Mouse (Mus musculus): ENCODE results near the gene Ttc1. TPM values are rescaled to one million over a fixed set of nuclear protein-coding genes. Genes with fewer than 3 reads are reported as not detected.

The Ttc1 gene
- polyA plus RNA-seq, 1 experiment = 39.7 TPM

GRCm38 (mm10) chr11:43700291-43700690 lies 47.5 kb downstream of the Ttc1 start:
- TF ChIP-seq CEBPB (IDR thresholded peaks at IDR 0.05; ENCODE audit: low read depth) (no peak), MYOG (IDR thresholded peaks at IDR 0.05; ENCODE audit: control insufficient read depth, extremely low read depth, insufficient read length) (no peak), CTCF (IDR thresholded peaks at IDR 0.05; ENCODE audit: control insufficient read depth, insufficient read depth, insufficient read length) (no peak), MAX (IDR thresholded peaks at IDR 0.05) (no peak), FOSL1 (IDR thresholded peaks at IDR 0.05; ENCODE audit: insufficient read depth, low read length, poor library complexity, severe bottlenecking) (no peak), MYOD1 (IDR thresholded peaks at IDR 0.05; ENCODE audit: control insufficient read depth, insufficient read length, low read depth) (no peak), USF1 (IDR thresholded peaks at IDR 0.05; ENCODE audit: low read depth) (no peak)
- H3K4me3 ChIP-seq (ENCODE audit: insufficient read depth, poor library complexity, severe bottlenecking) = no peak overlapping the region
- H3K79me2 ChIP-seq (ENCODE audit: control insufficient read depth, insufficient read depth) = peaks cover 61% of the 10 kb centered on the region
- H3ac ChIP-seq (ENCODE audit: control insufficient read depth, insufficient read length, low read depth) = no peak overlapping the region
- H3K27me3 ChIP-seq (ENCODE audit: control insufficient read depth, insufficient read depth, insufficient read length) = no peaks in the 10 kb centered on the region
- H3K79me3 ChIP-seq (ENCODE audit: low read depth) = peaks cover 19% of the 10 kb centered on the region
- H3K36me3 ChIP-seq (ENCODE audit: control insufficient read depth, insufficient read depth) = peaks cover 61% of the 10 kb centered on the region

- H3K79me2 ChIP-seq (ENCODE audit: control insufficient read depth, insufficient read depth) = peaks cover 66% of the 10 kb centered on the region
- TF ChIP-seq FOSL1 (IDR thresholded peaks at IDR 0.05; ENCODE audit: insufficient read depth, low read length, poor library complexity, severe bottlenecking) (no peak), USF1 (IDR thresholded peaks at IDR 0.05; ENCODE audit: low read depth) (no peak), CTCF (IDR thresholded peaks at IDR 0.05; ENCODE audit: control insufficient read depth, insufficient read depth, insufficient read length) (no peak), MYOG (IDR thresholded peaks at IDR 0.05; ENCODE audit: control insufficient read depth, extremely low read depth, insufficient read length) (no peak)
- H3K79me3 ChIP-seq (ENCODE audit: low read depth) = peaks cover 19% of the 10 kb centered on the region
- peaks cover 64% of the 10 kb centered on the region for H3K36me3 ChIP-seq (ENCODE audit: control insufficient read depth, insufficient read depth)
- no peak overlapping the region for H3ac ChIP-seq (ENCODE audit: control insufficient read depth, insufficient read length, low read depth)
- no peak overlapping the region for H3K4me3 ChIP-seq (ENCODE audit: insufficient read depth, poor library complexity, severe bottlenecking)
- no peaks in the 10 kb centered on the region for H3K27me3 ChIP-seq (ENCODE audit: control insufficient read depth, insufficient read depth, insufficient read length)
Observed at GRCm38 (mm10) chr11:43698621-43699020, 49.2 kb downstream of the Ttc1 start.

- no peak for TF ChIP-seq CEBPB (IDR thresholded peaks at IDR 0.05; ENCODE audit: low read depth)
- Histone ChIP-seq H3ac (ENCODE audit: control insufficient read depth, insufficient read length, low read depth) (no peak overlapping the region), H3K27me3 (ENCODE audit: control insufficient read depth, insufficient read depth, insufficient read length) (no peaks in the 10 kb centered on the region), H3K79me3 (ENCODE audit: low read depth) (peaks cover 19% of the 10 kb centered on the region), H3K36me3 (ENCODE audit: control insufficient read depth, insufficient read depth) (peaks cover 79% of the 10 kb centered on the region), H3K4me3 (ENCODE audit: insufficient read depth, poor library complexity, severe bottlenecking) (no peak overlapping the region), H3K79me2 (ENCODE audit: control insufficient read depth, insufficient read depth) (peaks cover 61% of the 10 kb centered on the region)
Observed at GRCm38 (mm10) chr11:43696623-43697022, 51.2 kb downstream of the Ttc1 start.

GRCm38 (mm10) chr11:43688850-43689249 lies 59.0 kb downstream of the Ttc1 start:
- TF ChIP-seq CTCF (IDR thresholded peaks at IDR 0.05; ENCODE audit: control insufficient read depth, insufficient read depth, insufficient read length) (no peak), MAX (IDR thresholded peaks at IDR 0.05) (no peak)
- Histone ChIP-seq H3ac (ENCODE audit: control insufficient read depth, insufficient read length, low read depth) (no peak overlapping the region), H3K4me3 (ENCODE audit: insufficient read depth, poor library complexity, severe bottlenecking) (no peak overlapping the region), H3K79me3 (ENCODE audit: low read depth) (peaks cover 44% of the 10 kb centered on the region), H3K79me2 (ENCODE audit: control insufficient read depth, insufficient read depth) (peaks cover 77% of the 10 kb centered on the region), H3K27me3 (ENCODE audit: control insufficient read depth, insufficient read depth, insufficient read length) (no peaks in the 10 kb centered on the region), H3K36me3 (ENCODE audit: control insufficient read depth, insufficient read depth) (peaks cover 77% of the 10 kb centered on the region)

GRCm38 (mm10) chr11:43682415-43683217 lies 65.2 kb downstream of the Ttc1 start:
- Histone ChIP-seq H3K36me3 (ENCODE audit: control insufficient read depth, insufficient read depth) (peaks cover 32% of the 10 kb centered on the region), H3K79me3 (ENCODE audit: low read depth) (peaks cover 38% of the 10 kb centered on the region), H3K4me3 (ENCODE audit: insufficient read depth, poor library complexity, severe bottlenecking) (peak overlapping the region; percentile 71), H3ac (ENCODE audit: control insufficient read depth, insufficient read length, low read depth) (peak overlapping the region; percentile 93), H3K79me2 (ENCODE audit: control insufficient read depth, insufficient read depth) (peaks cover 55% of the 10 kb centered on the region), H3K27me3 (ENCODE audit: control insufficient read depth, insufficient read depth, insufficient read length) (no peaks in the 10 kb centered on the region)
- TF ChIP-seq MYOG (IDR thresholded peaks at IDR 0.05; ENCODE audit: control insufficient read depth, extremely low read depth, insufficient read length) = no peak
- no peak for TF ChIP-seq CEBPB (IDR thresholded peaks at IDR 0.05; ENCODE audit: low read depth)

- TF ChIP-seq FOSL1 (IDR thresholded peaks at IDR 0.05; ENCODE audit: insufficient read depth, low read length, poor library complexity, severe bottlenecking) (no peak), USF1 (IDR thresholded peaks at IDR 0.05; ENCODE audit: low read depth) (no peak), MYOD1 (IDR thresholded peaks at IDR 0.05; ENCODE audit: control insufficient read depth, insufficient read length, low read depth) (no peak), MAX (IDR thresholded peaks at IDR 0.05) (no peak), CTCF (IDR thresholded peaks at IDR 0.05; ENCODE audit: control insufficient read depth, insufficient read depth, insufficient read length) (no peak), MYOG (IDR thresholded peaks at IDR 0.05; ENCODE audit: control insufficient read depth, extremely low read depth, insufficient read length) (no peak), CEBPB (IDR thresholded peaks at IDR 0.05; ENCODE audit: low read depth) (no peak)
- H3ac ChIP-seq (ENCODE audit: control insufficient read depth, insufficient read length, low read depth) = peak within 1 kb of the TSS; percentile 93
- H3K27me3 ChIP-seq (ENCODE audit: control insufficient read depth, insufficient read depth, insufficient read length) = no peaks in the 10 kb centered on the region
- peaks cover 38% of the 10 kb centered on the region for H3K79me3 ChIP-seq (ENCODE audit: low read depth)
- peaks cover 46% of the 10 kb centered on the region for H3K79me2 ChIP-seq (ENCODE audit: control insufficient read depth, insufficient read depth)
- peak within 1 kb of the TSS; percentile 71 for H3K4me3 ChIP-seq (ENCODE audit: insufficient read depth, poor library complexity, severe bottlenecking)
- peaks cover 25% of the 10 kb centered on the region for H3K36me3 ChIP-seq (ENCODE audit: control insufficient read depth, insufficient read depth)
Observed at GRCm38 (mm10) chr11:43681472-43682414, 66.1 kb downstream of the Ttc1 start, which contains the start of gene Pwwp2a. TSS of gene Pwwp2a (plus strand) at chr11:43681998.
